Mouse (Mus musculus): ENCODE data around the gene Ywhah.

DNA sequence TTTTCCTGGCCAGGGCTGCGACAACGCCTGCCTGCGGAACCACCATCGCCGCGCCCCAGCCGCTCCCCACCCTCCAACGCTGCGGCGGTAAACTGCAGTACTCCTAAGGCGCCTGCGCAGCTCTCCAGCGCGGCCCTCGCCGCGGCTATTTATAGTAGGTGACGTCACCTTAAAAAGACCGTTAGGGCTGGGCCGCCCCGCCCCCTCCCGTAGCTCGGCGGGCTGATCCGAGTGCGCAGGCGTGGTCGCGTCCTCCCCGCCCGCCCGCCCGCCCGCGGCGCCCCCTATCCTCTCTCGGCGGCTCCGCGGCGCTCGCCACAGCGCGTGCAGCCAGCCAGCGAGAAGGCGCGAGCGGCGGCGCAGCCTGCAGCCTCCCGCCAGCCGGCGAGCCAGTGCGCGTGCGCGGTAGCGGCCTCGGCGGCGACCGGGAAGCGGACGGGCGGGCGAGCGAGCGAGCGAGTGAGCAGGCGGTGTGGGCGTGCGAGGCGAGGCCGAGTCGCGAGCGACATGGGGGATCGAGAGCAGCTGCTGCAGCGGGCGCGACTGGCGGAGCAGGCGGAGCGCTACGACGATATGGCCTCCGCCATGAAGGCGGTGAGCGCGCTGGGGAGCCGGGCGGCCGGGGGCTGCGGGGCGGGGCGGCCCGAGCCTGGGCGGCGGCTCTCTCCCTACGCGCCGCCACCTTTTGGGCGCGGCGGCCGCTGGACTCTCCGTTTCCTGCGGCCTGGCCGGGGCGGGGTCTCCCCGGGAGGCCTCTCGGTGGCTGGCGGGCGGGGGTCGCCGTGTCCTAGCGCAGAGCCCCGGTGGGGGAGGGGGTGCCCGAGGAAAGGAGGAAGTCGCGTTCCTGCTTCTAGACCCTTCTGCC is at the start of gene Ywhah:
- peak; percentile 43; the same call in 1 of the 2 replicates for TF ChIP-seq HCFC1 (IDR thresholded peaks at IDR 0.05; ENCODE audit: borderline replicate concordance, insufficient read depth, low read length)
- TF ChIP-seq ZNF384 (IDR thresholded peaks at IDR 0.05; ENCODE audit: low read depth, low read length), result no peak
- no peak for TF ChIP-seq ZC3H11A (IDR thresholded peaks at IDR 0.05; ENCODE audit: borderline replicate concordance, low read depth, low read length)
- no peak for TF ChIP-seq MAFK (IDR thresholded peaks at IDR 0.05; ENCODE audit: insufficient read depth, low read depth, low read length)

All from ES-E14 (cell line).